Mouse (Mus musculus) lung, adult 18-20 months (tissue): ENCODE data around the gene Ttc3.
"Not testable (repeated sequence)": the region's sequence is repeated elsewhere in the genome, so short reads cannot be mapped to it uniquely, and the experiment has no call there.

ENCODE experiments used
- DNase-seq, 2 experiments: peaks; one replicate each; pipeline ENCODE4 v3.0.0; 2022; ENCODE audit warnings: mixed read lengths in 2 of 2

The Ttc3 gene

GRCm38 (mm10) chr16:94436801-94437200 lies 66.4 kb downstream of the Ttc3 start:
- DNase-seq: no peak

- no peak for DNase-seq
Observed at GRCm38 (mm10) chr16:94441361-94441760, 70.9 kb downstream of the Ttc3 start.

- DNase-seq: no peak
Observed at GRCm38 (mm10) chr16:94449151-94449550, 78.7 kb downstream of the Ttc3 start.

GRCm38 (mm10) chr16:94449632-94450031 lies 79.2 kb downstream of the Ttc3 start:
- DNase-seq: peak; percentile 26 to 62

GRCm38 (mm10) chr16:94451545-94452488 lies 81.4 kb downstream of the Ttc3 start:
- no peak for DNase-seq

GRCm38 (mm10) chr16:94452768-94453167 lies 82.3 kb downstream of the Ttc3 start:
- DNase-seq: no peak

- DNase-seq: no peak
Observed at GRCm38 (mm10) chr16:94454146-94454545, 83.7 kb downstream of the Ttc3 start.

GRCm38 (mm10) chr16:94464067-94464466 lies 93.6 kb downstream of the Ttc3 start:
- no peak for DNase-seq

- no peak for DNase-seq
Observed at GRCm38 (mm10) chr16:94465900-94466299, 95.5 kb downstream of the Ttc3 start.

- not testable (repeated sequence) for DNase-seq
Observed at GRCm38 (mm10) chr16:94466317-94466716, 95.9 kb downstream of the Ttc3 start.

GRCm38 (mm10) chr16:94467337-94468055 lies 97.1 kb downstream of the Ttc3 start:
- no peak for DNase-seq

- DNase-seq: no peak
Observed at GRCm38 (mm10) chr16:94468391-94468790, 98.0 kb downstream of the Ttc3 start.

GRCm38 (mm10) chr16:94472515-94472951 lies 102.1 kb downstream of the Ttc3 start:
- DNase-seq: peak; percentile 39 to 44

- no peak for DNase-seq
Observed at GRCm38 (mm10) chr16:94473086-94473822, 102.8 kb downstream of the Ttc3 start.

GRCm38 (mm10) chr16:94484752-94485535 lies 114.5 kb downstream of the Ttc3 start:
- DNase-seq: no peak

- no peak for DNase-seq
Observed at GRCm38 (mm10) chr16:94487341-94487740, 116.9 kb downstream of the Ttc3 start.

GRCm38 (mm10) chr16:94489326-94489725 lies 118.9 kb downstream of the Ttc3 start:
- DNase-seq: no peak

- DNase-seq: not testable (repeated sequence)
Observed at GRCm38 (mm10) chr16:94497176-94497575, 126.8 kb downstream of the Ttc3 start.

GRCm38 (mm10) chr16:94497911-94498310 lies 127.5 kb downstream of the Ttc3 start:
- peak; percentile 45 to 64 for DNase-seq

- DNase-seq: no peak
Observed at GRCm38 (mm10) chr16:94504192-94504591, 133.8 kb downstream of the Ttc3 start.

GRCm38 (mm10) chr16:94507071-94507470 lies 136.7 kb downstream of the Ttc3 start:
- no peak for DNase-seq

GRCm38 (mm10) chr16:94508769-94509168 lies 138.4 kb downstream of the Ttc3 start:
- DNase-seq: no peak
